Mouse (Mus musculus): Measurements from ENCODE around the gene Hdgfl3.

Gene Hdgfl3

GRCm38 (mm10) chr7:81934267-81934745 lies at the start of gene Hdgfl3:
Gene Hdgfl3 (minus strand): TSS chr7:81934473.
- DNase-seq: peak; percentile 91

GRCm38 (mm10) chr7:81983651-81984050 lies 49.4 kb upstream of the Hdgfl3 start:
- DNase-seq: no peak

GRCm38 (mm10) chr7:81978304-81978703 lies 44.0 kb upstream of the Hdgfl3 start:
- DNase-seq: no peak

- DNase-seq: no peak
Measured at GRCm38 (mm10) chr7:81974616-81975015, 40.3 kb upstream of the Hdgfl3 start.

GRCm38 (mm10) chr7:81973939-81974338 lies 39.7 kb upstream of the Hdgfl3 start:
- no peak for DNase-seq

- no peak for DNase-seq
Measured at GRCm38 (mm10) chr7:81973339-81973738, 39.1 kb upstream of the Hdgfl3 start.

- DNase-seq: no peak
Measured at GRCm38 (mm10) chr7:81968975-81969374, 34.7 kb upstream of the Hdgfl3 start.

GRCm38 (mm10) chr7:81968451-81968850 lies 34.2 kb upstream of the Hdgfl3 start:
- no peak for DNase-seq

- DNase-seq: no peak
Measured at GRCm38 (mm10) chr7:81966195-81966594, 31.9 kb upstream of the Hdgfl3 start.

GRCm38 (mm10) chr7:81959704-81960103 lies 25.4 kb upstream of the Hdgfl3 start:
- peak; percentile 33 for DNase-seq

GRCm38 (mm10) chr7:81954208-81954846 lies 20.1 kb upstream of the Hdgfl3 start:
- peak; percentile 49 for DNase-seq

- DNase-seq: no peak
Measured at GRCm38 (mm10) chr7:81950499-81950898, 16.2 kb upstream of the Hdgfl3 start.

- DNase-seq: no peak
Measured at GRCm38 (mm10) chr7:81945398-81945797, 11.1 kb upstream of the Hdgfl3 start.

- no peak for DNase-seq
Measured at GRCm38 (mm10) chr7:81934806-81935205, 533 bp upstream of the Hdgfl3 start.

GRCm38 (mm10) chr7:81933601-81934266 lies 539 bp downstream of the Hdgfl3 start:
- DNase-seq: peak; percentile 77

- DNase-seq: no peak
Measured at GRCm38 (mm10) chr7:81933061-81933600, 1.1 kb downstream of the Hdgfl3 start.

GRCm38 (mm10) chr7:81932521-81933045 lies 1.7 kb downstream of the Hdgfl3 start:
- no peak for DNase-seq

GRCm38 (mm10) chr7:81928998-81929397 lies 5.3 kb downstream of the Hdgfl3 start:
- no peak for DNase-seq

GRCm38 (mm10) chr7:81921379-81921952 lies 12.8 kb downstream of the Hdgfl3 start:
- no peak for DNase-seq

GRCm38 (mm10) chr7:81920314-81920713 lies 14.0 kb downstream of the Hdgfl3 start:
- no peak for DNase-seq

GRCm38 (mm10) chr7:81918316-81918715 lies 16.0 kb downstream of the Hdgfl3 start:
- no peak for DNase-seq

- no peak for DNase-seq
Measured at GRCm38 (mm10) chr7:81904926-81905325, 29.3 kb downstream of the Hdgfl3 start.

- DNase-seq: peak; percentile 43
Measured at GRCm38 (mm10) chr7:81904094-81904493, 30.2 kb downstream of the Hdgfl3 start.

GRCm38 (mm10) chr7:81899361-81899760 lies 34.9 kb downstream of the Hdgfl3 start:
- no peak for DNase-seq

Data from lung, postnatal 10 days (tissue).